In genomic region chr14:31412651-31413056, GRCm38 (mm10) we compare ENCODE assay signal across 10 mouse cellular contexts. TPM values are rescaled to one million over a fixed set of nuclear protein-coding genes. Genes with fewer than 3 reads are reported as not detected.
DNase-seq lines count a peak whose midpoint lies in the region; ATAC-seq and TF ChIP-seq lines count a peak whose summit lies in the region.
"Had no signal": no experiment of that assay in that cellular context is flagged by ENCODE, and none has a peak within 500 bp of the region (broad histone marks: within the 10 kb centered on the region; RNA-seq: fewer than 3 reads in every experiment).

No protein-coding gene starts in this region.

- no peaks in the 10 kb centered on the region for H3K36me3 ChIP-seq in lung, postnatal 0 days (ENCODE audit: insufficient read depth, low read length)
- peaks cover 23% of the 10 kb centered on the region for H3K36me3 ChIP-seq in heart, adult 2 months (ENCODE audit: control insufficient read depth, insufficient read depth, low read length)

- peaks cover 33% of the 10 kb centered on the region for H3K4me1 ChIP-seq in lung, postnatal 0 days (ENCODE audit: insufficient read depth, low read depth, low read length)
- H3K4me1 ChIP-seq in heart, adult 2 months (ENCODE audit: control insufficient read depth, insufficient read depth, low read length) = peaks cover 59% of the 10 kb centered on the region

- intact Hi-C loops in heart, adult 2 months (cut with DNase I) = loop anchor here (2.0 kb wide), 2 partner anchors 16 to 26 kb away; no protein-coding TSS in a partner anchor

- H3K9ac ChIP-seq in lung, postnatal 0 days (replicated peaks; ENCODE audit: low read depth) = no peak overlapping the region
- H3K9ac ChIP-seq in heart, adult 2 months (ENCODE audit: low read depth, low read length) = no peak overlapping the region

- TF ChIP-seq EP300 in lung, postnatal 0 days (IDR thresholded peaks at IDR 0.05) = 0 out of 2 replicates have a peak, but pooled peaks have one; percentile 33
- no peak for TF ChIP-seq EP300 in heart, adult 2 months (IDR thresholded peaks at IDR 0.05; ENCODE audit: insufficient read depth, low read depth, low read length)

- no peak for TF ChIP-seq POLR2A in heart, adult 2 months (IDR thresholded peaks at IDR 0.05; ENCODE audit: insufficient read depth, low read depth, low read length)

- no peaks in the 10 kb centered on the region; the same call in 1 of the 2 replicates for H3K79me2 ChIP-seq in heart, adult 2 months (replicated peaks; ENCODE audit: control insufficient read depth, insufficient read depth, low read length)

- peaks cover 46% of the 10 kb centered on the region for H3K27me3 ChIP-seq in lung, postnatal 0 days (replicated peaks; ENCODE audit: insufficient read depth, low read length)
- no peaks in the 10 kb centered on the region for H3K27me3 ChIP-seq in heart, adult 2 months (ENCODE audit: control insufficient read depth, insufficient read depth, low read length)

- no peak overlapping the region for H3K4me3 ChIP-seq in lung, postnatal 0 days (ENCODE audit: low read depth, low read length)
- no peak overlapping the region for H3K4me3 ChIP-seq in heart, adult 2 months
- H3K4me3 ChIP-seq: megakaryocyte, embryonic 14.5 days had no signal

- no peak for TF ChIP-seq CTCF in lung, postnatal 0 days (IDR thresholded peaks at IDR 0.05)
- no peak for TF ChIP-seq CTCF in heart, adult 2 months (IDR thresholded peaks at IDR 0.05)

- WGBS in lung, postnatal 0 days = 45% methylated on average over 10 of the region's 10 CpGs
- 26% methylated on average over 10 of the region's 10 CpGs for WGBS in heart, adult 2 months

- H3K4me2 ChIP-seq in lung, postnatal 0 days (replicated peaks; ENCODE audit: low read depth, low read length) = no peak overlapping the region

- H3K27ac ChIP-seq in lung, postnatal 0 days (ENCODE audit: low read length) = peak overlapping the region; percentile 29; the same call in 1 of the 2 replicates
- H3K27ac ChIP-seq in heart, adult 2 months = peak overlapping the region; percentile 80

- no peaks in the 10 kb centered on the region for H3K9me3 ChIP-seq in lung, postnatal 0 days (ENCODE audit: low read length)
- H3K9me3 ChIP-seq: megakaryocyte, embryonic 14.5 days had no signal

- DNase-seq in cerebellum, adult 18-20 months = peak; percentile 61 to 73
- DNase-seq in cerebellum, postnatal 4 days (ENCODE audit: low spot score in 2 of 2) = no peak
- DNase-seq in lung, postnatal 0 days (ENCODE audit: low spot score) = peak; percentile 49
- DNase-seq in lung, postnatal 25 days (ENCODE audit: low spot score) = no peak
- DNase-seq in heart, adult 2 months = peak; percentile 71 to 79
- peak; percentile 68 for DNase-seq in lung, postnatal 36 days
- DNase-seq in left cerebral cortex, adult 11 months (ENCODE audit: low spot score) = no peak
- DNase-seq in right cerebral cortex, postnatal 36 days (ENCODE audit: low spot score in 2 of 2) = no peak
- DNase-seq: B cell, adult 2 months had no signal

- ATAC-seq in lung, postnatal 0 days = peak; percentile 33

RNA-seq across cellular contexts. Expression of gene Sh3bp5, which starts 23.2 kb away (rescaled TPM):
- 37.9 and 38.4 TPM in 2 replicates for polyA plus RNA-seq in lung, postnatal 0 days (2015; fragmentation: Nextera tagmentation; extraction: Ambion mirVana)
- 10 to 100 TPM; 51.0 to 58.3 TPM for total RNA-seq in heart, adult 2 months (2021)
- 27.0 and 37.1 TPM in 2 replicates for polyA plus RNA-seq in heart, adult 2 months (2012; rRNA removed)

Comparison
In these comparisons a context has a peak if more than half of its experiments do, and no peak if none do; other contexts are left out.
1. DNase-seq: peak in cerebellum, adult 18-20 months (2 of 2), lung, postnatal 0 days (single experiment), heart, adult 2 months (2 of 2) and lung, postnatal 36 days (single experiment); none in cerebellum, postnatal 4 days (0 of 2), lung, postnatal 25 days (single experiment), left cerebral cortex, adult 11 months (single experiment) and right cerebral cortex, postnatal 36 days (0 of 2).